Mouse (Mus musculus) thymus, adult 2 months (tissue): Measurements from ENCODE around the gene Zfp639.

ENCODE experiments used
- CTCF ChIP-seq: fragments of 200-500 bp; IDR thresholded peaks from 2 replicates; pipeline ENCODE4 v1.5.1; 2012; ENCODE audit warnings: mild to moderate bottlenecking, control low read depth, low read length, moderate library complexity, borderline replicate concordance; ENCODE audit not compliant: control insufficient read depth, poor library complexity, insufficient read depth; ENCODE audit errors: extremely low read depth
- POLR2A ChIP-seq: fragments of 200-500 bp; IDR thresholded peaks from 2 replicates; pipeline ENCODE4 v1.6.1; 2012; ENCODE audit warnings: mild to moderate bottlenecking, low read length, control low read depth, moderate library complexity; ENCODE audit not compliant: control insufficient read depth, poor library complexity, insufficient read depth; ENCODE audit errors: extremely low read depth

GRCm38 (mm10) chr3:32509496-32510374, at the start of gene Zfp639:
- TF ChIP-seq POLR2A, result no peak
- TF ChIP-seq CTCF, result no peak
